Mouse (Mus musculus): ENCODE measurements at regions not wholly inside any gene's neighbourhood (a gene's known extent, or its start where the extent isn't known, plus 50 kb on each side); places are given as distances from the start of the nearest gene placed in this dataset.

DNA sequence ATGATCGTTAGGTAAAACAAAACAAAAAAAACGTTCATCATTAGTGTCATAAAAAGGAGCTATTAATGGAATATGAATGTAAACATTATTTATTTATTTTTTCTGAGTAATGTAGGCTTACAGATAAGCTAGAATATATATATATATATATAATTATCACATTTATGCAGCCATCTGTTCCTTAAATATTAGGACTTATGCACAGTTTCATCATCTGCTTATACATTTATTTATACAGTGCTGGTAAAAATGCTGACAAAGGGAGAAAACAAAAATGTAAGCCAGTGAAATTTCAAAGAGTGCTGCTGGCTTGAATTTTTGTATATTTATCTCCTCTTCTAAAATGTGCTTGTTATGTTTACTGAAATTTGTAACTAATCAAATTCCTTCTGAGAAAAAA, 4841.7 kb upstream of the Gm7489 start:
- DNase-seq = no peak

DNA sequence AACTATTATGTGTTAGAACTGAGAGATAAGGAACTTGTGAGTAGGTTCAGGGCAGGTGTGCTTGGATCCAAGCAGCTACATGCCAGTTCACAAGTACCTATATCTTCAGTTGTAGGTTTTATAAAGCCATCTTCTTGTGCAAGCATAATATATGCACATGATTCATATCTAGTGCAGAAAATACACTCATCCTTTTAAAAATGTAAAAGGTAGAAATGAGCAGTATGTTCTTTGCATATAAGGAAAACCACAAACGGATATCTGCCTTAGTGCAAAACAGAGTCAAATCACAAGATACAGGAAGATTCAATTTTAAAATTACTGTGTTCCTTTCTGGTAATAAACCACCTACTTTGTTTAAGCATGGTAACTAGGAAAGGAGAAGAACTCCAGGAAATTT, 4819.6 kb upstream of the Gm7489 start:
- DNase-seq = no peak

DNA sequence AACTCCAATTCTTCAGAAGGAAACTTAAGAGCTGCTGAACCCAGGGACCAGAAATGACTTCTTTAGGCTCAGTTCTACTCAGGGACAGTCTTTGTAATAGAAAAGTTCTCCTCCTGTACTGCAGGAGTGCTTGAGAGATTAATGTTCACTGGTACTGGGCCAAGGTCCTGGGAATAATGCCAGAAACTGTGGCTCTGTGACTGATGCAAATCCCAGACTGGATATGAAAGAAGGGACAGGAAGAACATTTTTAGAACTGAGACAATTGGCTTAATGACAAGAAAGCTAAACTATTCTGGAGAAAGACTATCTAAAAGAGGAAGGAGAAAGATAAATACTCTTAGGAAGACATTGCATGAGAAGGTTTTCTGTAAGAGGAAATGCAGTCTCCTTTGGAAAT, 4818.8 kb upstream of the Gm7489 start:
- peak; percentile 94 for DNase-seq

DNA sequence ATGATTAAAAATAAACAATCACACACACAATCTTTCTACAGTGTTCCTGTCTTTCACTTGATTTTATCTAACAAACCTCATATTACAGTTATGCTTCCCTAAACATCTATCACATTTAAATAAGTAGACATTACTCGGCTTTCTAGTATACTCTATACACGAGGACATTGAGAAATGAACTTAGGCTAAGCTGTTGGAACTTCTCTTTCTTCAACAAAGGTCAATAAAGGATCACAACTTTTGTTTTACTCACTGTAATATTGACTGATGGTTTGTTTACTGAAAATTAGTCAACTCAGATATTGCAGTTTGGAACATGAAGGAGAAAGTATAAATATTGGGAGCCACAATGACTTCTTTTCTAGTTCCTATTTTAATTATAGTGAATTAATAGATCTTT, 4818.3 kb upstream of the Gm7489 start:
- DNase-seq = no peak

Measured in heart, postnatal 4 days (tissue).